Mouse (Mus musculus): ENCODE measurements around the gene Prkce.

Gene Prkce

GRCm38 (mm10) chr17:86183788-86184187 lies 16.2 kb downstream of the Prkce start:
- no peak for DNase-seq

- DNase-seq, result no peak
Measured at GRCm38 (mm10) chr17:86184552-86185209, 17.1 kb downstream of the Prkce start.

- DNase-seq, result no peak
Measured at GRCm38 (mm10) chr17:86185584-86185983, 18.0 kb downstream of the Prkce start.

- no peak for DNase-seq
Measured at GRCm38 (mm10) chr17:86187777-86188176, 20.2 kb downstream of the Prkce start.

- DNase-seq, result no peak
Measured at GRCm38 (mm10) chr17:86193979-86194378, 26.4 kb downstream of the Prkce start.

- no peak for DNase-seq
Measured at GRCm38 (mm10) chr17:86194921-86195320, 27.3 kb downstream of the Prkce start.

- no peak for DNase-seq
Measured at GRCm38 (mm10) chr17:86198496-86199465, 31.2 kb downstream of the Prkce start.

GRCm38 (mm10) chr17:86201981-86202380 lies 34.4 kb downstream of the Prkce start:
- DNase-seq, result no peak

- no peak for DNase-seq
Measured at GRCm38 (mm10) chr17:86202972-86203371, 35.4 kb downstream of the Prkce start.

- DNase-seq, result peak; percentile 50 to 68
Measured at GRCm38 (mm10) chr17:86203531-86204450, 36.2 kb downstream of the Prkce start.

GRCm38 (mm10) chr17:86206289-86206688 lies 38.7 kb downstream of the Prkce start:
- DNase-seq, result no peak

GRCm38 (mm10) chr17:86208057-86208820 lies 40.7 kb downstream of the Prkce start:
- no peak for DNase-seq

GRCm38 (mm10) chr17:86208821-86209186 lies 41.2 kb downstream of the Prkce start:
- no peak for DNase-seq

GRCm38 (mm10) chr17:86209680-86210251 lies 42.2 kb downstream of the Prkce start:
- DNase-seq, result no peak

- DNase-seq, result no peak
Measured at GRCm38 (mm10) chr17:86212204-86212603, 44.6 kb downstream of the Prkce start.

- DNase-seq, result no peak
Measured at GRCm38 (mm10) chr17:86214285-86214684, 46.7 kb downstream of the Prkce start.

GRCm38 (mm10) chr17:86214741-86215140 lies 47.2 kb downstream of the Prkce start:
- no peak for DNase-seq

GRCm38 (mm10) chr17:86215771-86216170 lies 48.2 kb downstream of the Prkce start:
- peak; percentile 70 to 78 for DNase-seq

GRCm38 (mm10) chr17:86217468-86217867 lies 49.9 kb downstream of the Prkce start:
- DNase-seq, result no peak

GRCm38 (mm10) chr17:86218553-86218952 lies 51.0 kb downstream of the Prkce start:
- DNase-seq, result no peak

GRCm38 (mm10) chr17:86225488-86226186 lies 58.1 kb downstream of the Prkce start:
- no peak for DNase-seq

Measured in lung, adult 18-20 months (tissue).